Mouse (Mus musculus): ENCODE results near the gene Haao.

Gene Haao

GRCm38 (mm10) chr17:83871354-83871753, 23.6 kb upstream of the Haao start:
- in situ Hi-C loops (cut with MboI; ENCODE audit: unreplicated experiment in 2 of 2) = loop anchor here (5.0 to 10.0 kb wide), 3 partner anchors 323 to 611 kb away; no protein-coding TSS in a partner anchor

- in situ Hi-C loops (cut with MboI; ENCODE audit: unreplicated experiment in 2 of 2) = loop anchor here (5.0 to 10.0 kb wide), 3 partner anchors 324 to 612 kb away; no protein-coding TSS in a partner anchor
Observed at GRCm38 (mm10) chr17:83870385-83870784, 22.6 kb upstream of the Haao start.

GRCm38 (mm10) chr17:83866582-83866981, 18.8 kb upstream of the Haao start:
- in situ Hi-C loops (cut with MboI; ENCODE audit: unreplicated experiment in 2 of 2) = loop anchor here in 1 of 2 experiments (10.0 kb wide), 1 partner anchor 1228 kb away; the partner anchor contains the start of genes Camkmt and Prepl

GRCm38 (mm10) chr17:83865366-83865765, 17.6 kb upstream of the Haao start:
- in situ Hi-C loops (cut with MboI; ENCODE audit: unreplicated experiment in 2 of 2) = loop anchor here in 1 of 2 experiments (10.0 kb wide), 1 partner anchor 1229 kb away; the partner anchor contains the start of genes Camkmt and Prepl

- in situ Hi-C loops (cut with MboI; ENCODE audit: unreplicated experiment in 2 of 2) = loop anchor here in 1 of 2 experiments (10.0 kb wide), 1 partner anchor 1232 kb away; the partner anchor contains the start of genes Camkmt and Prepl
Observed at GRCm38 (mm10) chr17:83862134-83862881, 14.5 kb upstream of the Haao start.

GRCm38 (mm10) chr17:83861444-83862133, 13.8 kb upstream of the Haao start:
- in situ Hi-C loops (cut with MboI; ENCODE audit: unreplicated experiment in 2 of 2) = loop anchor here in 1 of 2 experiments (10.0 kb wide), 1 partner anchor 1233 kb away; the partner anchor contains the start of genes Camkmt and Prepl

- in situ Hi-C loops (cut with MboI; ENCODE audit: unreplicated experiment in 2 of 2) = loop anchor here in 1 of 2 experiments (10.0 kb wide), 1 partner anchor 1234 kb away; the partner anchor contains the start of genes Camkmt and Prepl
Observed at GRCm38 (mm10) chr17:83860968-83861367, 13.2 kb upstream of the Haao start.

- in situ Hi-C loops (cut with MboI; ENCODE audit: unreplicated experiment in 2 of 2) = loop anchor here in 1 of 2 experiments (10.0 kb wide), 1 partner anchor 1235 kb away; the partner anchor contains the start of genes Camkmt and Prepl
Observed at GRCm38 (mm10) chr17:83860224-83860623, 12.5 kb upstream of the Haao start.

- in situ Hi-C loops (cut with MboI; ENCODE audit: unreplicated experiment in 2 of 2) = loop anchor here in 1 of 2 experiments (10.0 kb wide), 1 partner anchor 1235 kb away; the partner anchor contains the start of genes Camkmt and Prepl
Observed at GRCm38 (mm10) chr17:83859639-83860038, 11.9 kb upstream of the Haao start.

GRCm38 (mm10) chr17:83858413-83858812, 10.7 kb upstream of the Haao start:
- in situ Hi-C loops (cut with MboI; ENCODE audit: unreplicated experiment in 2 of 2) = no loop called here

GRCm38 (mm10) chr17:83854284-83854918, 6.6 kb upstream of the Haao start:
- in situ Hi-C loops (cut with MboI; ENCODE audit: unreplicated experiment in 2 of 2) = loop anchor here (5.0 kb wide), 4 partner anchors 47 to 582 kb away; no protein-coding TSS in a partner anchor

- in situ Hi-C loops (cut with MboI; ENCODE audit: unreplicated experiment in 2 of 2) = loop anchor here (5.0 kb wide), 4 partner anchors 47 to 582 kb away; no protein-coding TSS in a partner anchor
Observed at GRCm38 (mm10) chr17:83853831-83854230, 6.1 kb upstream of the Haao start.

- in situ Hi-C loops (cut with MboI; ENCODE audit: unreplicated experiment in 2 of 2) = loop anchor here (5.0 kb wide), 4 partner anchors 44 to 579 kb away; no protein-coding TSS in a partner anchor
Observed at GRCm38 (mm10) chr17:83850864-83851263, 3.1 kb upstream of the Haao start.

GRCm38 (mm10) chr17:83850458-83850857, 2.7 kb upstream of the Haao start:
- in situ Hi-C loops (cut with MboI; ENCODE audit: unreplicated experiment in 2 of 2) = loop anchor here (5.0 kb wide), 4 partner anchors 43 to 578 kb away; no protein-coding TSS in a partner anchor

- in situ Hi-C loops (cut with MboI; ENCODE audit: unreplicated experiment in 2 of 2) = loop anchor here (5.0 kb wide), 4 partner anchors 42 to 577 kb away; no protein-coding TSS in a partner anchor
Observed at GRCm38 (mm10) chr17:83849717-83850116, 2.0 kb upstream of the Haao start.

- in situ Hi-C loops (cut with MboI; ENCODE audit: unreplicated experiment in 2 of 2) = no loop called here
Observed at GRCm38 (mm10) chr17:83849081-83849675, 1.4 kb upstream of the Haao start.

GRCm38 (mm10) chr17:83848482-83848881, 719 bp upstream of the Haao start:
- in situ Hi-C loops (cut with MboI; ENCODE audit: unreplicated experiment in 2 of 2) = no loop called here

GRCm38 (mm10) chr17:83847100-83847499, 663 bp downstream of the Haao start:
- in situ Hi-C loops (cut with MboI; ENCODE audit: unreplicated experiment in 2 of 2) = no loop called here

GRCm38 (mm10) chr17:83846301-83847021, 1.3 kb downstream of the Haao start:
- in situ Hi-C loops (cut with MboI; ENCODE audit: unreplicated experiment in 2 of 2) = no loop called here
